Comparison of ENCODE assay signal across 13 mouse cellular contexts in the genomic region with DNA sequence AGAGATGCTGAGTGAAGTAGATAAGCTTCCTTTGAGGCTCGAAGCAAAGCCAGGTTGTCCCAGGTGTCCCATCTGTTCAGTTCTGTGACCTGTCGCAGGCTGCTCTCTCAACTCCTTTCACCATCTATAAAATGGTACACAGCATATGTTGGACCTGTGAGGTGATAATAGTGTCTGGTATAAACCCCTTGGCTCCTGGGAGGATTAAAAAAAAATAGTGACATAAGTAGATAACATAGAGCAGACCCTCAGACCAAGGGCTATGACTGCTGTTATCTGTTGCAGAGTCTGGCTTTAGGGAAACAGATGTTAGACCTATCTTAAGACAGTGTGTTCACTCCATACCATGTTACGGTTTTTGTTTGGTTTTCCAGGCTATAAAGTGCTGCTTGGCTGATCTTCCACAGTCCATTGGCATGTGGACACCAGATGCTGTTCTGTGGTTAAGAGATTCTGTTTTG. TPM values are rescaled to one million over a fixed set of nuclear protein-coding genes. Genes with fewer than 3 reads are reported as not detected.
DNase-seq lines count a peak whose midpoint lies in the region; ATAC-seq lines count a peak whose summit lies in the region.
"Had no signal": no experiment of that assay in that cellular context is flagged by ENCODE, and none has a peak within 500 bp of the region (broad histone marks: within the 10 kb centered on the region; RNA-seq: fewer than 3 reads in every experiment).

No protein-coding gene starts in this region.

- no peak overlapping the region for H3K4me2 ChIP-seq in kidney, embryonic 14.5 days (replicated peaks; ENCODE audit: low read depth, low read length)
- H3K4me2 ChIP-seq in kidney, embryonic 15.5 days, result no peak overlapping the region
- H3K4me2 ChIP-seq in liver, embryonic 16.5 days (ENCODE audit: low read depth, low read length), result no peak overlapping the region
- H3K4me2 ChIP-seq: hindbrain, embryonic 15.5 days had no signal

- H3K27ac ChIP-seq in kidney, embryonic 14.5 days (ENCODE audit: low read depth, low read length), result no peak overlapping the region
- H3K27ac ChIP-seq in kidney, embryonic 15.5 days, result no peak overlapping the region
- H3K27ac ChIP-seq in liver, embryonic 16.5 days (ENCODE audit: low read length), result no peak overlapping the region
- H3K27ac ChIP-seq: hindbrain, embryonic 15.5 days; kidney, postnatal 0 days had no signal

- 54% methylated on average over 3 of the region's 3 CpGs for WGBS in kidney, embryonic 14.5 days
- WGBS in kidney, embryonic 15.5 days, result 46% methylated on average over 3 of the region's 3 CpGs
- WGBS in liver, embryonic 16.5 days (ENCODE audit: insufficient replicate concordance), result 17% methylated on average over 3 of the region's 3 CpGs

- 0 out of 2 replicates have a peak, but pooled peaks cover 3% of the 10 kb centered on the region for H3K4me1 ChIP-seq in kidney, embryonic 14.5 days (ENCODE audit: control insufficient read depth, insufficient read depth, low read length)
- H3K4me1 ChIP-seq in kidney, embryonic 15.5 days, result peaks cover 2% of the 10 kb centered on the region; the same call in 1 of the 2 replicates
- peaks cover 10% of the 10 kb centered on the region for H3K4me1 ChIP-seq in liver, embryonic 16.5 days (ENCODE audit: control insufficient read depth, low read depth, low read length)
- H3K4me1 ChIP-seq: hindbrain, embryonic 15.5 days had no signal

- 0 out of 2 replicates have a peak, but pooled peaks have one; percentile 20 for ATAC-seq in kidney, embryonic 14.5 days (ENCODE audit: low FRiP score, low TSS enrichment)
- ATAC-seq in kidney, embryonic 15.5 days (replicated peaks; ENCODE audit: low FRiP score), result no peak; the same call in 1 of the 2 replicates
- peak; percentile 82 for ATAC-seq in liver, embryonic 16.5 days (ENCODE audit: low read depth)

- H3K4me3 ChIP-seq in kidney, embryonic 14.5 days (ENCODE audit: low read length), result no peak overlapping the region
- no peak overlapping the region for H3K4me3 ChIP-seq in kidney, embryonic 15.5 days (replicated peaks)
- H3K4me3 ChIP-seq in liver, embryonic 16.5 days (ENCODE audit: low read depth, low read length), result no peak overlapping the region
- H3K4me3 ChIP-seq: hindbrain, embryonic 15.5 days had no signal

- H3K36me3 ChIP-seq in kidney, embryonic 14.5 days (ENCODE audit: control insufficient read depth, insufficient read depth, low read length), result peaks cover 5% of the 10 kb centered on the region; the same call in 1 of the 2 replicates
- H3K36me3 ChIP-seq in kidney, embryonic 15.5 days, result 0 out of 2 replicates have a peak, but pooled peaks cover 7% of the 10 kb centered on the region
- H3K36me3 ChIP-seq in liver, embryonic 16.5 days (ENCODE audit: control insufficient read depth, insufficient read depth), result no peaks in the 10 kb centered on the region

- DNase-seq in cerebellum, adult 18-20 months, result peak; percentile 46 to 59
- no peak for DNase-seq in cerebellum, adult 11 months
- DNase-seq in cerebellum, postnatal 36 days, result peak; percentile 33 to 40
- DNase-seq in adrenal gland, postnatal 25 days, result no peak
- DNase-seq in adrenal gland, adult (ENCODE audit: inconsistent age in 2 of 2, low spot score in 1 of 2), result no peak
- DNase-seq: gastrocnemius, postnatal 10 days; layer of hippocampus, adult 9-11 months; lung, postnatal 36 days had no signal

- no peak overlapping the region for H3K9ac ChIP-seq in kidney, embryonic 14.5 days (ENCODE audit: low read depth, low read length)
- H3K9ac ChIP-seq in kidney, embryonic 15.5 days, result no peak overlapping the region
- H3K9ac ChIP-seq in liver, embryonic 16.5 days (ENCODE audit: low read depth, low read length), result no peak overlapping the region
- H3K9ac ChIP-seq: hindbrain, embryonic 15.5 days had no signal

- H3K9me3 ChIP-seq in kidney, embryonic 14.5 days (ENCODE audit: control insufficient read depth, low read length), result no peaks in the 10 kb centered on the region
- H3K9me3 ChIP-seq in kidney, embryonic 15.5 days (replicated peaks), result no peaks in the 10 kb centered on the region
- no peaks in the 10 kb centered on the region for H3K9me3 ChIP-seq in liver, embryonic 16.5 days (replicated peaks; ENCODE audit: control insufficient read depth, low read length)
- H3K9me3 ChIP-seq: hindbrain, embryonic 15.5 days had no signal

- no peaks in the 10 kb centered on the region for H3K27me3 ChIP-seq in kidney, embryonic 14.5 days (ENCODE audit: control insufficient read depth, insufficient read depth, low read length)
- no peaks in the 10 kb centered on the region for H3K27me3 ChIP-seq in kidney, embryonic 15.5 days
- no peaks in the 10 kb centered on the region for H3K27me3 ChIP-seq in liver, embryonic 16.5 days (ENCODE audit: control insufficient read depth, insufficient read depth, low read depth, low read length)
- H3K27me3 ChIP-seq: hindbrain, embryonic 15.5 days had no signal

RNA-seq across cellular contexts. Expression of a gene that starts 15.7 kb away (rescaled TPM):
- 5.2 and 5.3 TPM in 2 replicates for polyA plus RNA-seq in kidney, embryonic 14.5 days (2014; fragmentation: Nextera tagmentation; extraction: Ambion mirVana)
- polyA plus RNA-seq in kidney, embryonic 15.5 days (2015; fragmentation: Nextera tagmentation; extraction: Ambion mirVana), result 8.2 TPM in 2 replicates
- 50.0 and 52.5 TPM in 2 replicates for polyA plus RNA-seq in liver, embryonic 16.5 days (2015; fragmentation: Nextera tagmentation; extraction: Ambion mirVana)
- total RNA-seq in adrenal gland, postnatal 25 days (2021), result 2.1 and 5.2 TPM in 2 replicates

RNA-seq across cellular contexts. Expression of a gene that starts 57.9 kb away (rescaled TPM):
- polyA plus RNA-seq in kidney, embryonic 14.5 days (2014; fragmentation: Nextera tagmentation; extraction: Ambion mirVana), result 8.8 and 19.0 TPM in 2 replicates
- polyA plus RNA-seq in kidney, embryonic 15.5 days (2015; fragmentation: Nextera tagmentation; extraction: Ambion mirVana), result 17.7 and 19.3 TPM in 2 replicates
- polyA plus RNA-seq in liver, embryonic 16.5 days (2015; fragmentation: Nextera tagmentation; extraction: Ambion mirVana), result 11.9 and 12.1 TPM in 2 replicates
- 24.9 and 31.2 TPM in 2 replicates for total RNA-seq in adrenal gland, postnatal 25 days (2021)

Comparison
In these comparisons a context has a peak if more than half of its experiments do, and no peak if none do; other contexts are left out.
1. DNase-seq: peak in cerebellum, adult 18-20 months (2 of 2) and cerebellum, postnatal 36 days (2 of 2); none in cerebellum, adult 11 months (single experiment), adrenal gland, postnatal 25 days (single experiment) and adrenal gland, adult (0 of 2).